Mouse (Mus musculus) left cerebral cortex, adult 11 months (tissue): ENCODE data around the gene Fer.

Source experiments
- DNase-seq: peaks from one replicate; pipeline ENCODE4 v3.0.0; 2022; ENCODE audit warnings: low spot score

The Fer gene

GRCm38 (mm10) chr17:64086875-64087608 is 224.2 kb downstream of the Fer start:
- no peak for DNase-seq

GRCm38 (mm10) chr17:64087871-64088270 is 225.0 kb downstream of the Fer start:
- no peak for DNase-seq

GRCm38 (mm10) chr17:64093716-64094115 is 230.9 kb downstream of the Fer start:
- no peak for DNase-seq

GRCm38 (mm10) chr17:64096811-64097210 is 233.9 kb downstream of the Fer start:
- DNase-seq, result no peak

- no peak for DNase-seq
Observed at GRCm38 (mm10) chr17:64097788-64098359, 235.0 kb downstream of the Fer start.

- no peak for DNase-seq
Observed at GRCm38 (mm10) chr17:64099395-64100171, 236.7 kb downstream of the Fer start.

- DNase-seq, result no peak
Observed at GRCm38 (mm10) chr17:64100172-64100510, 237.3 kb downstream of the Fer start.

- DNase-seq, result no peak
Observed at GRCm38 (mm10) chr17:64108773-64109172, 245.9 kb downstream of the Fer start.

GRCm38 (mm10) chr17:64109871-64110270 is 247.0 kb downstream of the Fer start:
- no peak for DNase-seq

GRCm38 (mm10) chr17:64113625-64114024 is 250.8 kb downstream of the Fer start:
- DNase-seq, result no peak

- DNase-seq, result no peak
Observed at GRCm38 (mm10) chr17:64116762-64117161, 253.9 kb downstream of the Fer start.

GRCm38 (mm10) chr17:64119697-64120288 is 256.9 kb downstream of the Fer start:
- DNase-seq, result no peak

- DNase-seq, result no peak
Observed at GRCm38 (mm10) chr17:64122556-64122955, 259.7 kb downstream of the Fer start.

- DNase-seq, result no peak
Observed at GRCm38 (mm10) chr17:64123732-64124131, 260.9 kb downstream of the Fer start.

- DNase-seq, result no peak
Observed at GRCm38 (mm10) chr17:64126904-64127303, 264.0 kb downstream of the Fer start.

- DNase-seq, result no peak
Observed at GRCm38 (mm10) chr17:64129750-64130149, 266.9 kb downstream of the Fer start.

GRCm38 (mm10) chr17:64130356-64130755 is 267.5 kb downstream of the Fer start:
- peak; percentile 58 for DNase-seq

GRCm38 (mm10) chr17:64132183-64132582 is 269.3 kb downstream of the Fer start:
- no peak for DNase-seq

GRCm38 (mm10) chr17:64135941-64136650 is 273.2 kb downstream of the Fer start:
- DNase-seq, result no peak

- DNase-seq, result no peak
Observed at GRCm38 (mm10) chr17:64138036-64138717, 275.3 kb downstream of the Fer start.

- DNase-seq, result no peak
Observed at GRCm38 (mm10) chr17:64139231-64139915, 276.5 kb downstream of the Fer start.
